Mouse (Mus musculus): Measurements from ENCODE around the gene Ugt1a7c. TPM values are rescaled to one million over a fixed set of nuclear protein-coding genes. Genes with fewer than 3 reads are reported as not detected.

Ugt1a7c gene
- polyA plus RNA-seq, 1 experiment from 2014 or later = 3.0 TPM

DNA sequence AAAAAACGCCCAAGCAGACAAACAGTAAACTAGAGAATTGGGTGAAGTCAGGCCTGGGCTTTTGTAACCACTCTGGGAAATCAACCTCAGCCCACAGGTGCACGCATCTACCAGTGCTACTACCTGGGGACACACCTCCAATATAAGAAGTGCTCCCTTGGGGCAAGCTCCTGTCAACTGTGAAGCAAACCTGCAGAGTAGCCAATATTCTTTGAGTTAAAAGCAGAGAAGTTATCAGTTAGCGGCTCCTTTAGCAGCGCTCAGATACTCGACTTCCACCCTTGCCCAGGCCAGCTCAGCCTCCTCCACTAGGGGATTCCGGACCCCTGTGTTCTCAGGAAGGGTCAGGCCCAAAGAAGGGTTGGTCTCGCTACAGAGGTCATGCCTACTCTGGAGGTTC, 166.8 kb downstream of the Ugt1a7c start:
- Histone ChIP-seq H3K36me3 (ENCODE audit: control insufficient read depth, insufficient read depth) (peaks cover 52% of the 10 kb centered on the region), H3K9me3 (replicated peaks; ENCODE audit: control insufficient read depth, low read length) (no peaks in the 10 kb centered on the region), H3K27ac (ENCODE audit: low read length) (no peak overlapping the region), H3K4me2 (ENCODE audit: low read depth, low read length) (no peak overlapping the region), H3K4me1 (ENCODE audit: control insufficient read depth, low read depth, low read length) (peaks cover 31% of the 10 kb centered on the region), H3K4me3 (ENCODE audit: low read depth, low read length) (no peak overlapping the region), H3K9ac (ENCODE audit: low read depth, low read length) (no peak overlapping the region), H3K27me3 (ENCODE audit: control insufficient read depth, insufficient read depth, low read depth, low read length) (no peaks in the 10 kb centered on the region)
- no peak for ATAC-seq (ENCODE audit: low read depth)
- 70% methylated on average over 7 of the region's 7 CpGs for WGBS (ENCODE audit: insufficient replicate concordance)

DNA sequence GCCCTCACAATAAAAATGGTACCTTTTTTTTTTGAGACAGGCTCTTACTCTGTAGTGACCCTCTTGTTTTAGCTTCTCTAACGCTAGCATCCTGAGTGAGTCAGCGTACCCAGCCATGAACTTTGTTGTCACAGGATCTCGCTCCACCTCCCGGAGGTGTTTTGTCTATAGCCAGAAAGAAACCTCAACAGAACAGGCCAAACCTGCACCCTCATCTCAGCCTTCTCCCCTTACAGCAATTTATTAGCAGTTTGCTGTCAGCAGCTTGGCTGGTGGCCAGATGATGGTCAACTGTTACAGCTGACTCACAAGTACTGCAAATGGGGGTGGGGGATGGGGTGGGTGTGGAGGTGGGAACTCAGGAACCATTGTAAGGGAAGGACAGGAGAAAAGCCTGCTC, 167.4 kb downstream of the Ugt1a7c start:
- Histone ChIP-seq H3K9me3 (replicated peaks; ENCODE audit: control insufficient read depth, low read length) (no peaks in the 10 kb centered on the region), H3K4me2 (ENCODE audit: low read depth, low read length) (no peak overlapping the region), H3K36me3 (ENCODE audit: control insufficient read depth, insufficient read depth) (peaks cover 57% of the 10 kb centered on the region), H3K9ac (ENCODE audit: low read depth, low read length) (no peak overlapping the region), H3K4me3 (ENCODE audit: low read depth, low read length) (no peak overlapping the region), H3K27me3 (ENCODE audit: control insufficient read depth, insufficient read depth, low read depth, low read length) (no peaks in the 10 kb centered on the region), H3K27ac (ENCODE audit: low read length) (no peak overlapping the region), H3K4me1 (ENCODE audit: control insufficient read depth, low read depth, low read length) (peaks cover 31% of the 10 kb centered on the region)
- WGBS (ENCODE audit: insufficient replicate concordance) = 76% methylated on average over 4 of the region's 4 CpGs
- ATAC-seq (ENCODE audit: low read depth) = no peak

DNA sequence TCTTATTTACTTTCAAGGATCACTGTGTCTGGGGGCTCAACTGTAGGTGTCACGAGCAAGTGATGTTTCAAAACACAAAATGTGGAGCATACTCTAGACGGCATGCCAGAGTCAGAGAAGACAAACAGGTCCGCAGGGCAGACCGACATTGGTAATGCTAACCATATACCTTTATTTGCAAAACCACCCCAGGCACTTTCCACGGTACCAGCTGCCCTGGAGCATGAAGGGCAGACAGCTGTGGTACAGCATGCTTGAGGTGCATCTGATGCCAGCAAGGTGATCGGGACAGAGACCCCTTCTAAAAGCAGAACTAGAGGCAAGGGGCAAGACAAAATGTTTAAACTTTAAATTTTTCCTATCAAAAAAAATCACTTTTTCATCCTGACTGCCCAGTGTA, 168.1 kb downstream of the Ugt1a7c start:
- H3K4me3 ChIP-seq (ENCODE audit: low read depth, low read length) = no peak overlapping the region
- H3K27me3 ChIP-seq (ENCODE audit: control insufficient read depth, insufficient read depth, low read depth, low read length) = no peaks in the 10 kb centered on the region
- H3K27ac ChIP-seq (ENCODE audit: low read length) = no peak overlapping the region
- H3K36me3 ChIP-seq (ENCODE audit: control insufficient read depth, insufficient read depth) = peaks cover 64% of the 10 kb centered on the region
- no peaks in the 10 kb centered on the region for H3K9me3 ChIP-seq (replicated peaks; ENCODE audit: control insufficient read depth, low read length)
- WGBS (ENCODE audit: insufficient replicate concordance) = 66% methylated on average over 6 of the region's 6 CpGs
- no peak overlapping the region for H3K4me2 ChIP-seq (ENCODE audit: low read depth, low read length)
- H3K9ac ChIP-seq (ENCODE audit: low read depth, low read length) = no peak overlapping the region
- no peak for ATAC-seq (ENCODE audit: low read depth)
- peaks cover 31% of the 10 kb centered on the region for H3K4me1 ChIP-seq (ENCODE audit: control insufficient read depth, low read depth, low read length)

DNA sequence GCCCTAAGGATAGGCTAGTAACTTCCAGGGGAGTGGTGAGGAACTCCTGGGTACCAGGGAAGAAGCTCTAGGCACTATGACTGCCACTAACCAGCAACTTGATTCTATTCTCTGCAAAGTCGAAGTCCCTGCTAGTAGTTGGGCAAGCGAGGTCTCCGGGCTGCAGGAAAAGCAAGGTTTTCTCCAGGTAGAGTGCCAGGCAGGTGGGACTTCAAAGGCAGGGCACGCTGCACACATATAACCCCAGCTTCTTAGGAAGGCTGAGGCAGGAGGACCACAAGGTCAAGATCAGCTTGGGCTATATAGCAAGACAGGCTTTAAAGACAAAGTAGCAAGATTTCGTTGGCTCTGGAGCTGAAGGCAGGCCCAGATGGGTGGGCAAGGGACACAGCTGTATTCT, 168.9 kb downstream of the Ugt1a7c start:
- H3K9ac ChIP-seq (ENCODE audit: low read depth, low read length) = no peak overlapping the region
- H3K4me1 ChIP-seq (ENCODE audit: control insufficient read depth, low read depth, low read length) = peaks cover 31% of the 10 kb centered on the region
- H3K27me3 ChIP-seq (ENCODE audit: control insufficient read depth, insufficient read depth, low read depth, low read length) = no peaks in the 10 kb centered on the region
- no peaks in the 10 kb centered on the region for H3K9me3 ChIP-seq (replicated peaks; ENCODE audit: control insufficient read depth, low read length)
- no peak for ATAC-seq (ENCODE audit: low read depth)
- H3K36me3 ChIP-seq (ENCODE audit: control insufficient read depth, insufficient read depth) = peaks cover 72% of the 10 kb centered on the region
- H3K4me3 ChIP-seq (ENCODE audit: low read depth, low read length) = no peak overlapping the region
- H3K27ac ChIP-seq (ENCODE audit: low read length) = no peak overlapping the region
- whole genome bisulfite sequencing (ENCODE audit: insufficient replicate concordance) = 83% methylated on average over 5 of the region's 5 CpGs
- H3K4me2 ChIP-seq (ENCODE audit: low read depth, low read length) = no peak overlapping the region

DNA sequence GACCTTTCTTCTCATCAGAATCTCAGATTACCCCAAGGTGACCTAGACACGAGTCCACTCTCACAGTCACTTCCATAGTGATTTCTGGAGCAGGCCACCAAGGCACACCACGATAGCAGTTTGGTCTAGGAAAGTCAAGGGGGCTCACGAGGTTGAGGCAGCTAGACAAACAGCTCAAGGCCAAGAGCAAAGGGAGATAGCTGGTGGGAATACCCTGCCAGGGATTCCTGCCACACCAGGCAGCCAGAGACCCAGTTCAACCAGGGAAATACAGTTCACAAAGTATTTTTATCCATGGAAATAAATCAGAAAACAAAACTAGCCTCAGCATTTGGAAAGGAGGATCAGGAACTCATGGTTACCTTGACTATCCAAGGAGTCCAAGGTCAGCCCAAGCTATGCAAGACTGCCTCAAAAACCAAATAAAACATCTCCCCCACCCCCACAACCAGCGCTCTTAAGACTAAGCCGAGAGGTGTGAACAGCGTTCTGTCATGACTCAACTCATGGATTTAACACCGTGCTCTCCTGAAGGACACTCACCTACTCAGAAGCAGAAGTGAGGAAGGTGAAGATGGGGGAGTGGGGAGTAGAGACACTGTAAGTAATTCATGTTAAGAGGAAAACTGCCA, 169.5 kb downstream of the Ugt1a7c start:
- no peak for ATAC-seq (ENCODE audit: low read depth)
- peaks cover 78% of the 10 kb centered on the region for H3K36me3 ChIP-seq (ENCODE audit: control insufficient read depth, insufficient read depth)
- H3K27me3 ChIP-seq (ENCODE audit: control insufficient read depth, insufficient read depth, low read depth, low read length) = no peaks in the 10 kb centered on the region
- no peak overlapping the region for H3K4me3 ChIP-seq (ENCODE audit: low read depth, low read length)
- no peak overlapping the region for H3K9ac ChIP-seq (ENCODE audit: low read depth, low read length)
- H3K4me1 ChIP-seq (ENCODE audit: control insufficient read depth, low read depth, low read length) = peaks cover 27% of the 10 kb centered on the region
- no peak overlapping the region for H3K4me2 ChIP-seq (ENCODE audit: low read depth, low read length)
- 76% methylated on average over 7 of the region's 7 CpGs for WGBS (ENCODE audit: insufficient replicate concordance)
- H3K27ac ChIP-seq (ENCODE audit: low read length) = no peak overlapping the region
- no peaks in the 10 kb centered on the region for H3K9me3 ChIP-seq (replicated peaks; ENCODE audit: control insufficient read depth, low read length)

DNA sequence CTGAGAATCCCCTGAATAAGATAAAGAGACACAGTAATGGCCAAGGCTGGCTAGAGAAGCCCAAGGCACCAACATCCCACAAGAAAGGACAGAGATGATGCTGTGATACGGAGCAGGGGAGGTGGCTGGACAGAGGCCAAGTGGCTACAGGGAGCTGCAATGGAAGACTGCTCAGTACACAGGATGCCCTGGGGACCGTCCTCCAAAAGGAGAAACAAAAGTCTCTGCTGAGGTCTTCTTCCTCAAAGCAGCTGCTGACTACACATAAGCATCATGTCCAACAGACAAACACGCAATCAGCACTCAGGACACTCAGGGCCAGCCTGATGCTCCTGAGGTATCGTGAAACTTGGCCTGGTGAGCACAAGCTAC, 170.0 kb downstream of the Ugt1a7c start:
- Histone ChIP-seq H3K4me3 (ENCODE audit: low read depth, low read length) (no peak overlapping the region), H3K9ac (ENCODE audit: low read depth, low read length) (no peak overlapping the region), H3K27me3 (ENCODE audit: control insufficient read depth, insufficient read depth, low read depth, low read length) (no peaks in the 10 kb centered on the region), H3K36me3 (ENCODE audit: control insufficient read depth, insufficient read depth) (peaks cover 83% of the 10 kb centered on the region), H3K9me3 (replicated peaks; ENCODE audit: control insufficient read depth, low read length) (no peaks in the 10 kb centered on the region), H3K4me1 (ENCODE audit: control insufficient read depth, low read depth, low read length) (peaks cover 22% of the 10 kb centered on the region), H3K4me2 (ENCODE audit: low read depth, low read length) (no peak overlapping the region), H3K27ac (ENCODE audit: low read length) (no peak overlapping the region)
- 71% methylated on average over 4 of the region's 4 CpGs for WGBS (ENCODE audit: insufficient replicate concordance)
- no peak for ATAC-seq (ENCODE audit: low read depth)

DNA sequence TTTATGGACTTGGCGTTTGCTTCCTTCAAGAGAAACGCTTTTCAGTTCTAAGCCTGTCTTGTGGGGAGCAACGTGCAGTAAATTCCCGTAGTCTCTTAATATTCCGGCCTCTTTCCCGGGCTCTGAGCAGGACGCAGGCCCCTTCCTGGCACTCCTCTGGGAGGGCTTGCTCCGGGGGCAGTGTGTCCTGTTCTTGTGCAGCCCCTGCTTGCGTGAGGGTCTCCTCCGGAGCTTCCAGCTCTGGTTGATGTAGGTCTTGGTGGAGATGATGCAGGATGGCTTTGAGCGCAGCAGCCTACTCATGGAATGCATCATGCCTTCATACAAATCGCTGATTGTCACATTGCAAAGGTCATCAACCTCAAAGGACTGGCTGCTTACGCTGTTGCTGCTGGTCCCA, 171.3 kb downstream of the Ugt1a7c start:
- Histone ChIP-seq H3K9me3 (replicated peaks; ENCODE audit: control insufficient read depth, low read length) (no peaks in the 10 kb centered on the region), H3K4me3 (ENCODE audit: low read depth, low read length) (no peak overlapping the region), H3K4me1 (ENCODE audit: control insufficient read depth, low read depth, low read length) (peaks cover 13% of the 10 kb centered on the region), H3K9ac (ENCODE audit: low read depth, low read length) (no peak overlapping the region), H3K4me2 (ENCODE audit: low read depth, low read length) (no peak overlapping the region), H3K27me3 (ENCODE audit: control insufficient read depth, insufficient read depth, low read depth, low read length) (no peaks in the 10 kb centered on the region), H3K27ac (ENCODE audit: low read length) (no peak overlapping the region), H3K36me3 (ENCODE audit: control insufficient read depth, insufficient read depth) (peaks cover 86% of the 10 kb centered on the region)
- WGBS (ENCODE audit: insufficient replicate concordance) = 82% methylated on average over 13 of the region's 13 CpGs
- no peak for ATAC-seq (ENCODE audit: low read depth)

DNA sequence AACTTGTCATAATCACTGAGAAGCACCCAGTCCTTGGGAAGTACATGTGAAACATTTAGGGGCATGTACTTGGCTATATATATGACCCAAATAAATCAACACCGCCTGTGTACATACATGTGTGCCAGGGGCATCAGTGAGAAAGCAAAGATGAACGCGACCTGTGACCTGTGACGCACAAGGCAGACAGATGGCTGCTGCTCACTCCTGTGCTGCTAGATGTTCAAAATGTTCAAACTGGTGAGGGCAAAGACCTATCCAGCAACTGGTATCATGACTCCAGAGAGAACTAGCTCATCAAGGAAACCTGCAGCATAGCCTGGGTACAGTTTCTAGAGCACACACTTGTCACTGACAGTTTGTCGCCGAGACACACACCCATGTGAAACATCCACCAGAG, 172.6 kb downstream of the Ugt1a7c start:
- Histone ChIP-seq H3K9me3 (replicated peaks; ENCODE audit: control insufficient read depth, low read length) (no peaks in the 10 kb centered on the region), H3K9ac (ENCODE audit: low read depth, low read length) (no peak overlapping the region), H3K27ac (ENCODE audit: low read length) (no peak overlapping the region), H3K36me3 (ENCODE audit: control insufficient read depth, insufficient read depth) (peaks cover 90% of the 10 kb centered on the region), H3K27me3 (ENCODE audit: control insufficient read depth, insufficient read depth, low read depth, low read length) (no peaks in the 10 kb centered on the region), H3K4me2 (ENCODE audit: low read depth, low read length) (no peak overlapping the region), H3K4me3 (ENCODE audit: low read depth, low read length) (no peak overlapping the region), H3K4me1 (ENCODE audit: control insufficient read depth, low read depth, low read length) (peaks cover 5% of the 10 kb centered on the region; the same call in 1 of the 2 replicates)
- ATAC-seq (ENCODE audit: low read depth) = 0 out of 2 replicates have a peak, but pooled peaks have one; percentile 1
- 85% methylated on average over 6 of the region's 6 CpGs for WGBS (ENCODE audit: insufficient replicate concordance)

DNA sequence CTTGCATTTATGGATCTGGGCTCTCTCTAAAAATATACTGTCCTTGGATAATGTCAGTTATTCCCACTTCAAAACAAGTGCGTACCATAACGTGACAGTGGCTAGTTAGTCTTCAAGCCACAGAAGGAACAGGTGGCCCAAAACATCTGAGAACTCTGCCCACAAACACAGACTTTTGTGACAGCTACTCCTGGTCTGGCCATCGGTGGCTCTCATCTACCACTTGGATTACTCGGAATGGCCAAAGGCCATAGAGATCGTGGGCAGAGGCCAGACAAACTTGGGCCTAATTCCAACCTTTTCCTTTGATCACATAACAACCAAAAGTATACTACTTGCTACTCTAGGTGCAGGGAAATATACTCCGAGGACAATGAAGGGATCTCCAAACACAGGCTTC, 173.2 kb downstream of the Ugt1a7c start:
- Histone ChIP-seq H3K9me3 (replicated peaks; ENCODE audit: control insufficient read depth, low read length) (no peaks in the 10 kb centered on the region), H3K9ac (ENCODE audit: low read depth, low read length) (no peak overlapping the region)
- no peak for ATAC-seq (ENCODE audit: low read depth)

More for the DNA sequence above, 173.2 kb downstream of the Ugt1a7c start:
- no peak overlapping the region for H3K4me2 ChIP-seq (ENCODE audit: low read depth, low read length)
- no peaks in the 10 kb centered on the region for H3K4me1 ChIP-seq (ENCODE audit: control insufficient read depth, low read depth, low read length)
- no peak overlapping the region for H3K4me3 ChIP-seq (ENCODE audit: low read depth, low read length)
- WGBS (ENCODE audit: insufficient replicate concordance) = 75% methylated on average over 6 of the region's 6 CpGs
- no peaks in the 10 kb centered on the region for H3K27me3 ChIP-seq (ENCODE audit: control insufficient read depth, insufficient read depth, low read depth, low read length)
- H3K36me3 ChIP-seq (ENCODE audit: control insufficient read depth, insufficient read depth) = peaks cover 89% of the 10 kb centered on the region
- no peak overlapping the region for H3K27ac ChIP-seq (ENCODE audit: low read length)

Measured in liver, embryonic 16.5 days (tissue).